Mouse (Mus musculus): ENCODE measurements around the gene Tmem151a. TPM values are rescaled to one million over a fixed set of nuclear protein-coding genes. Genes with fewer than 3 reads are reported as not detected.

Tmem151a gene
- polyA plus RNA-seq (2015; fragmentation: Nextera tagmentation; extraction: Ambion mirVana) = 0.34 and 0.72 TPM in 2 replicates

GRCm38 (mm10) chr19:5085145-5085863 lies at the start of gene Tmem151a:
Tmem151a (minus strand) TSS chr19:5085531.

GRCm38 (mm10) chr19:5118384-5118698 lies 33.0 kb upstream of the Tmem151a start, which contains the start of gene Klc2:
Klc2 (minus strand) TSS chr19:5118560.

GRCm38 (mm10) chr19:5106731-5107191 lies 21.4 kb upstream of the Tmem151a start, which contains the start of gene Rab1b:
Rab1b (minus strand) TSS chr19:5107072.

GRCm38 (mm10) chr19:5098363-5099143 lies 13.2 kb upstream of the Tmem151a start, which contains the start of gene Cnih2:
Cnih2 (minus strand) TSS chr19:5098521.

GRCm38 (mm10) chr19:5087884-5088728 lies 2.8 kb upstream of the Tmem151a start, which contains the start of gene Yif1a:
Yif1a (plus strand) TSS chr19:5088538.

GRCm38 (mm10) chr19:5067867-5068569 lies 17.3 kb downstream of the Tmem151a start, which contains the start of gene Cd248:
Cd248 (plus strand) TSS chr19:5068078.

GRCm38 (mm10) chr19:5050047-5050905 lies 35.1 kb downstream of the Tmem151a start, which contains the start of gene Rin1:
Rin1 (plus strand) TSS chr19:5050481.

GRCm38 (mm10) chr19:5040862-5041523 lies 44.3 kb downstream of the Tmem151a start, which contains the start of gene Brms1:
Brms1 (plus strand) TSS chr19:5041354.

GRCm38 (mm10) chr19:5038709-5039156 lies 46.6 kb downstream of the Tmem151a start, which contains the start of the genes B4gat1 and AC124502.3:
B4gat1 (plus strand) TSS chr19:5038826.
AC124502.3 (plus strand) TSS chr19:5038891.

GRCm38 (mm10) chr19:5023621-5024479 lies 61.5 kb downstream of the Tmem151a start, which contains the start of gene Slc29a2:
Slc29a2 (plus strand) TSS chr19:5023860.

Other genes starting within 250 kb of the Tmem151a start
- gene Ccs, start 246.2 kb downstream of the Tmem151a start, polyA plus RNA-seq (2015; fragmentation: Nextera tagmentation; extraction: Ambion mirVana) = 38.7 and 46.0 TPM in 2 replicates
- not detected in 2 replicates for gene Ccdc87, start 246.2 kb downstream of the Tmem151a start, polyA plus RNA-seq (2015; fragmentation: Nextera tagmentation; extraction: Ambion mirVana)
- 47.9 and 54.9 TPM in 2 replicates for gene Ctsf, start 230.4 kb downstream of the Tmem151a start, polyA plus RNA-seq (2015; fragmentation: Nextera tagmentation; extraction: Ambion mirVana)
- 751 and 907 TPM in 2 replicates for gene Actn3, start 207.6 kb downstream of the Tmem151a start, polyA plus RNA-seq (2015; fragmentation: Nextera tagmentation; extraction: Ambion mirVana)
- gene Zdhhc24, start 206.9 kb downstream of the Tmem151a start, polyA plus RNA-seq (2015; fragmentation: Nextera tagmentation; extraction: Ambion mirVana) = 5.1 and 5.9 TPM in 2 replicates
- 0.87 and 1.1 TPM in 2 replicates for gene Bbs1, start 178.9 kb downstream of the Tmem151a start, polyA plus RNA-seq (2015; fragmentation: Nextera tagmentation; extraction: Ambion mirVana)
- gene Dpp3, start 157.2 kb downstream of the Tmem151a start, polyA plus RNA-seq (2015; fragmentation: Nextera tagmentation; extraction: Ambion mirVana) = 46.4 and 52.9 TPM in 2 replicates
- 0.57 and 0.77 TPM in 2 replicates for gene Peli3, start 142.4 kb downstream of the Tmem151a start, polyA plus RNA-seq (2015; fragmentation: Nextera tagmentation; extraction: Ambion mirVana)
- gene Mrpl11, start 123.4 kb downstream of the Tmem151a start, polyA plus RNA-seq (2015; fragmentation: Nextera tagmentation; extraction: Ambion mirVana) = 105 and 106 TPM in 2 replicates
- gene Npas4, start 95.2 kb downstream of the Tmem151a start, polyA plus RNA-seq (2015; fragmentation: Nextera tagmentation; extraction: Ambion mirVana) = not detected in 2 replicates
- 5.1 and 6.5 TPM in 2 replicates for gene Slc29a2, start 61.7 kb downstream of the Tmem151a start, polyA plus RNA-seq (2015; fragmentation: Nextera tagmentation; extraction: Ambion mirVana)
- 30.5 and 36.4 TPM in 2 replicates for gene B4gat1, start 46.7 kb downstream of the Tmem151a start, polyA plus RNA-seq (2015; fragmentation: Nextera tagmentation; extraction: Ambion mirVana)
- 0.21 and 2.1 TPM in 2 replicates for gene AC124502.3, start 46.6 kb downstream of the Tmem151a start, polyA plus RNA-seq (2015; fragmentation: Nextera tagmentation; extraction: Ambion mirVana)
- 16.9 and 21.0 TPM in 2 replicates for gene Brms1, start 44.2 kb downstream of the Tmem151a start, polyA plus RNA-seq (2015; fragmentation: Nextera tagmentation; extraction: Ambion mirVana)
- gene Rin1, start 35.0 kb downstream of the Tmem151a start, polyA plus RNA-seq (2015; fragmentation: Nextera tagmentation; extraction: Ambion mirVana) = 1.6 and 1.7 TPM in 2 replicates
- gene Cd248, start 17.5 kb downstream of the Tmem151a start, polyA plus RNA-seq (2015; fragmentation: Nextera tagmentation; extraction: Ambion mirVana) = 37.7 and 59.2 TPM in 2 replicates
- 95.0 and 101 TPM in 2 replicates for gene Yif1a, start 3.0 kb upstream of the Tmem151a start, polyA plus RNA-seq (2015; fragmentation: Nextera tagmentation; extraction: Ambion mirVana)
- 0.88 and 0.91 TPM in 2 replicates for gene Cnih2, start 13.0 kb upstream of the Tmem151a start, polyA plus RNA-seq (2015; fragmentation: Nextera tagmentation; extraction: Ambion mirVana)
- 174 and 198 TPM in 2 replicates for gene Rab1b, start 21.5 kb upstream of the Tmem151a start, polyA plus RNA-seq (2015; fragmentation: Nextera tagmentation; extraction: Ambion mirVana)
- gene Klc2, start 33.0 kb upstream of the Tmem151a start, polyA plus RNA-seq (2015; fragmentation: Nextera tagmentation; extraction: Ambion mirVana) = 11.7 and 12.5 TPM in 2 replicates
- gene Pacs1, start 187.6 kb upstream of the Tmem151a start, polyA plus RNA-seq (2015; fragmentation: Nextera tagmentation; extraction: Ambion mirVana) = 6.6 and 7.4 TPM in 2 replicates
- gene Sf3b2, start 209.9 kb upstream of the Tmem151a start, polyA plus RNA-seq (2015; fragmentation: Nextera tagmentation; extraction: Ambion mirVana) = 128 and 129 TPM in 2 replicates
- 0.45 and 0.57 TPM in 2 replicates for gene Gal3st3, start 212.8 kb upstream of the Tmem151a start, polyA plus RNA-seq (2015; fragmentation: Nextera tagmentation; extraction: Ambion mirVana)

Data from skeletal muscle tissue, postnatal 0 days (tissue).